Mouse (Mus musculus) liver, embryonic 11.5 days (tissue): ENCODE data around the gene Lingo1. TPM values are rescaled to one million over a fixed set of nuclear protein-coding genes. Genes with fewer than 3 reads are reported as not detected.

ENCODE experiments used
- ATAC-seq: fragments of 200-750 bp; cut with Nextera tagmentation; replicated peaks from 2 replicates; pipeline ENCODE4 v1.8.0; 2017; ENCODE audit warnings: moderate number of reproducible peaks, mild to moderate bottlenecking, moderate TSS enrichment, moderate library complexity; ENCODE audit not compliant: low FRiP score
- DNase-seq: peaks from one replicate; pipeline ENCODE4 v3.0.0-alpha.2; 2017; ENCODE audit warnings: low spot score
- H3K27ac ChIP-seq: fragments of 300-500 bp; sonication (generic); 2 replicates; pipeline ENCODE4 v1.5.1; 2014; ENCODE audit warnings: mild to moderate bottlenecking, low read depth, low read length, control low read depth
- H3K27me3 ChIP-seq: fragments of 300-500 bp; sonication (generic); replicated peaks from 2 replicates; pipeline ENCODE4 v1.6.1; 2014; ENCODE audit warnings: low read length, mixed read lengths; ENCODE audit not compliant: control insufficient read depth, insufficient read depth
- H3K36me3 ChIP-seq: fragments of 300-500 bp; sonication (generic); 2 replicates; pipeline ENCODE4 v1.6.1; 2014; ENCODE audit warnings: mild to moderate bottlenecking, low read length, moderate library complexity, mixed read lengths; ENCODE audit not compliant: control insufficient read depth, insufficient read depth
- H3K4me1 ChIP-seq: fragments of 300-500 bp; sonication (generic); replicated peaks from 2 replicates; pipeline ENCODE4 v1.6.1; 2014; ENCODE audit warnings: low read length, mixed read lengths; ENCODE audit not compliant: control insufficient read depth, insufficient read depth
- H3K4me2 ChIP-seq: fragments of 300-500 bp; sonication (generic); 2 replicates; pipeline ENCODE4 v1.6.1; 2014; ENCODE audit warnings: mild to moderate bottlenecking, control low read depth, moderate library complexity
- H3K4me3 ChIP-seq: fragments of 300-500 bp; sonication (generic); 2 replicates; pipeline ENCODE4 v1.5.1; 2014; ENCODE audit warnings: low read depth, low read length, control low read depth
- H3K9ac ChIP-seq: fragments of 300-500 bp; sonication (generic); 2 replicates; pipeline ENCODE4 v1.6.1; 2014; ENCODE audit warnings: low read depth, low read length, control low read depth
- H3K9me3 ChIP-seq: fragments of 300-500 bp; sonication (generic); 2 replicates; pipeline ENCODE4 v1.6.1; 2016; ENCODE audit warnings: low read length, inconsistent platforms, mixed read lengths; ENCODE audit not compliant: control insufficient read depth
- WGBS: fragments of 180-500 bp; shearing (Covaris S2); extraction: QIAGEN DNeasy Blood & Tissue Kit; methylation state at CpG from one replicate; pipeline ENCODE4 v1.1.7; 2014; 5-methylcytosine and 5-hydroxymethylcytosine counted together
- polyA plus RNA-seq: library from polyadenylated mRNA; unstranded; fragments of >200 nt; fragmentation: Nextera tagmentation; extraction: Ambion mirVana; gene quantifications from 2 replicates; pipeline ENCODE4 v1.2.1, GENCODE M21; 2014

Gene Lingo1
- polyA plus RNA-seq, 1 experiment from 2014 or later: 2.6 TPM

GRCm38 (mm10) chr9:56797876-56798275, 1.6 kb upstream of the Lingo1 start:
- Histone ChIP-seq H3K27ac (no peak overlapping the region), H3K9me3 (no peaks in the 10 kb centered on the region), H3K4me2 (no peak overlapping the region), H3K9ac (no peak overlapping the region), H3K27me3 (peaks cover 64% of the 10 kb centered on the region), H3K36me3 (no peaks in the 10 kb centered on the region), H3K4me3 (no peak overlapping the region), H3K4me1 (peaks cover 3% of the 10 kb centered on the region; the same call in 1 of the 2 replicates)
- 8% methylated on average over 5 of the region's 5 CpGs for WGBS
- ATAC-seq (no peak), DNase-seq (no peak)

- Histone ChIP-seq H3K36me3 (no peaks in the 10 kb centered on the region), H3K9me3 (no peaks in the 10 kb centered on the region), H3K4me2 (peak overlapping the region; percentile 69), H3K9ac (no peak overlapping the region), H3K27me3 (peaks cover 64% of the 10 kb centered on the region), H3K4me1 (peaks cover 3% of the 10 kb centered on the region; the same call in 1 of the 2 replicates), H3K27ac (no peak overlapping the region), H3K4me3 (peak overlapping the region; percentile 31)
- peak; percentile 38 for DNase-seq
- ATAC-seq: no peak
- 2% methylated on average over 41 of the region's 41 CpGs for WGBS
Observed at GRCm38 (mm10) chr9:56796656-56797131, 426 bp upstream of the Lingo1 start.

GRCm38 (mm10) chr9:56791696-56792261, 4.5 kb downstream of the Lingo1 start:
- 69% methylated on average over 11 of the region's 11 CpGs for WGBS
- no peak overlapping the region for H3K4me2 ChIP-seq
- no peaks in the 10 kb centered on the region for H3K36me3 ChIP-seq
- H3K4me1 ChIP-seq: peaks cover 3% of the 10 kb centered on the region; the same call in 1 of the 2 replicates
- peaks cover 35% of the 10 kb centered on the region for H3K27me3 ChIP-seq
- ATAC-seq (no peak), DNase-seq (no peak)
- H3K9me3 ChIP-seq: no peaks in the 10 kb centered on the region
- H3K27ac ChIP-seq: no peak overlapping the region
- no peak overlapping the region for H3K4me3 ChIP-seq
- no peak overlapping the region for H3K9ac ChIP-seq

GRCm38 (mm10) chr9:56784576-56784975, 11.7 kb downstream of the Lingo1 start:
- H3K27ac ChIP-seq: no peak overlapping the region
- WGBS: 85% methylated on average over 10 of the region's 10 CpGs
- no peak overlapping the region for H3K9ac ChIP-seq
- no peaks in the 10 kb centered on the region for H3K27me3 ChIP-seq
- no peaks in the 10 kb centered on the region for H3K9me3 ChIP-seq
- no peak for DNase-seq
- no peak overlapping the region for H3K4me2 ChIP-seq
- ATAC-seq: no peak
- no peaks in the 10 kb centered on the region for H3K4me1 ChIP-seq
- no peaks in the 10 kb centered on the region for H3K36me3 ChIP-seq
- no peak overlapping the region for H3K4me3 ChIP-seq

- Histone ChIP-seq H3K4me1 (no peaks in the 10 kb centered on the region), H3K4me2 (no peak overlapping the region), H3K36me3 (no peaks in the 10 kb centered on the region), H3K9me3 (no peaks in the 10 kb centered on the region), H3K27ac (no peak overlapping the region), H3K4me3 (no peak overlapping the region), H3K27me3 (peaks cover 2% of the 10 kb centered on the region; the same call in 1 of the 2 replicates), H3K9ac (no peak overlapping the region)
- ATAC-seq (no peak), DNase-seq (no peak)
- WGBS: 68% methylated on average over 11 of the region's 11 CpGs
Observed at GRCm38 (mm10) chr9:56776881-56777801, 19.1 kb downstream of the Lingo1 start.

- H3K4me2 ChIP-seq: no peak overlapping the region
- H3K36me3 ChIP-seq: no peaks in the 10 kb centered on the region
- H3K9me3 ChIP-seq: no peaks in the 10 kb centered on the region
- H3K27me3 ChIP-seq: peaks cover 2% of the 10 kb centered on the region; the same call in 1 of the 2 replicates
- no peaks in the 10 kb centered on the region for H3K4me1 ChIP-seq
- 68% methylated on average over 7 of the region's 7 CpGs for WGBS
- H3K27ac ChIP-seq: no peak overlapping the region
- no peak overlapping the region for H3K9ac ChIP-seq
- no peak for DNase-seq
- no peak overlapping the region for H3K4me3 ChIP-seq
- no peak for ATAC-seq
Observed at GRCm38 (mm10) chr9:56775161-56775934, 20.9 kb downstream of the Lingo1 start.

- no peak overlapping the region for H3K27ac ChIP-seq
- WGBS: 37% methylated on average over 6 of the region's 6 CpGs
- H3K9ac ChIP-seq: no peak overlapping the region
- peaks cover 2% of the 10 kb centered on the region; the same call in 1 of the 2 replicates for H3K27me3 ChIP-seq
- H3K36me3 ChIP-seq: no peaks in the 10 kb centered on the region
- H3K4me1 ChIP-seq: no peaks in the 10 kb centered on the region
- H3K4me2 ChIP-seq: no peak overlapping the region
- ATAC-seq (no peak), DNase-seq (peak; percentile 40)
- no peak overlapping the region for H3K4me3 ChIP-seq
- H3K9me3 ChIP-seq: no peaks in the 10 kb centered on the region
Observed at GRCm38 (mm10) chr9:56774231-56774630, 22.0 kb downstream of the Lingo1 start.

GRCm38 (mm10) chr9:56773666-56774065, 22.6 kb downstream of the Lingo1 start:
- H3K4me2 ChIP-seq: no peak overlapping the region
- no peaks in the 10 kb centered on the region for H3K4me1 ChIP-seq
- ATAC-seq (no peak), DNase-seq (no peak)
- H3K9ac ChIP-seq: no peak overlapping the region
- no peaks in the 10 kb centered on the region for H3K36me3 ChIP-seq
- peaks cover 2% of the 10 kb centered on the region; the same call in 1 of the 2 replicates for H3K27me3 ChIP-seq
- H3K27ac ChIP-seq: no peak overlapping the region
- whole genome bisulfite sequencing: 82% methylated on average over 7 of the region's 7 CpGs
- H3K9me3 ChIP-seq: no peaks in the 10 kb centered on the region
- no peak overlapping the region for H3K4me3 ChIP-seq
